Mouse (Mus musculus): ENCODE data around the gene Astn2.

DNA sequence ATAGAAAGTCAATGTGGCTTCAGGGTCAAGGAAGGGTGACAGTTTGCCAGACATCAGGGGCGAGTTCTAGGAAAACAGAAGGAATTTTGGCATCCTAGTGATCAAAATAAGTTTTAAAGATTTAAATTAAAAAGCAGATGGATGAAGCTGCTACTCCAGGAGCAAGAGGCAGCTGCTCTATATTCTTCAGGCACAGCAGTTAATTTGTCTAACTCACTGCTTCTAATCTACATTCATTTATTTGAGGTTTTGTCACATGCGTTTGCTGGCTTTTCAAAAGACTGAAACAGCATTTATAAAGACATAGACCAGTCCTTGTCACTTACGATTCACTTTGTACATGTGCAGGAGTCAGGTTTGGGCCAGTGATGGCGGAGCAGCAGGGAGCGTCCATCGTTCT is 98.0 kb downstream of the Astn2 start:
- no peak for TF ChIP-seq CTCF (IDR thresholded peaks at IDR 0.05; ENCODE audit: low read depth, low read length)
- TF ChIP-seq POLR2A (IDR thresholded peaks at IDR 0.05; ENCODE audit: borderline replicate concordance, low read depth, low read length) = no peak
